Mouse (Mus musculus) monocyte, adult 5-6 weeks (primary cell): Measurements from ENCODE around the gene Ggn. TPM values are rescaled to one million over a fixed set of nuclear protein-coding genes. Genes with fewer than 3 reads are reported as not detected.
"Not testable (repeated sequence)": the region's sequence is repeated elsewhere in the genome, so short reads cannot be mapped to it uniquely, and the experiment has no call there.

ENCODE experiments used
- ATAC-seq: fragments of 153-309, 156-312 bp; replicated peaks from 2 replicates; pipeline ENCODE4 v1.8.0; 2017; ENCODE audit warnings: mild to moderate bottlenecking; ENCODE audit not compliant: low TSS enrichment, insufficient number of reproducible peaks, severe bottlenecking, poor library complexity, low FRiP score
- total RNA-seq: library from RNA; stranded (forward); fragments of 200-1000, 200-491, 200-594 nt; gene quantifications from 3 replicates; pipeline ENCODE4 v1.2.3, GENCODE M21; 2017

The Ggn gene
- 0.32 to 0.39 TPM in 2 of 3 replicates, not detected in the other for total RNA-seq

DNA sequence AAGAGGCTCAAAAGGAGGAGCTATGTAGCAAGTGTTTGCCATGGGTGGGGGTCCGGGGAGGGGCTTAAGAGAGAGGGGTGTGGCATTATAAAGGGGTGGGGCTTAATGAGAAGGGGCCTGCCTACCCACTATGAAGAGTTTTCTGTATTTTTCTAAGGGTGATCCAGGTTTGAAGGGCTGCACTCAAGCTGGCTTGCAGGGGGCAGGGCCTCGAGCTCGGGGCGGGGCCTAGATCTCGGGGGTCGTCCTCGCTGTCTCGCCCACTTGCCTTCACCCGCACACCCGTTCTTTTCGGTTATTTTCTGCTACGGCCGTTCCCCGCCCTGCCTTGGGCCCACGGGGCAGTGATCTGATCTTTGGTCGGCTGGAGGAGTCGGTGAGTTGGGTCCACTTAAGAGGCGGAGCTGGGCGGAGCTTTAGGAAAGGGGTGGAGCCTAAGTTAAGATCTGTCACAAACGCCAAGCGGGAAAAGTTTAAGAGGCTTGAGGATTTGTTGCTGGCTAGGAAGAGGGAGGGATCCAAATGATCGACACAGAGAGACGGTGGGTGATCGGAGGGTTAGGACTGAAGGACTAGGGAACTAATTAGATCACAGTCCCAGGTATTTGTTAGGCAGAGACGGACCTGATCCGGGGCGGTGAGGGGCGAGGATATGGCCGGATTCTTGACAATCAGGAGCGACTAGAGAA, at the start of gene Ggn, which contains the start of gene Spred3:
Ggn (plus strand) TSS at position 145 of the 689 bp plus-strand sequence.
Spred3 (minus strand) TSS at position 346 of the 689 bp plus-strand sequence.
- ATAC-seq: peak; percentile 54

DNA sequence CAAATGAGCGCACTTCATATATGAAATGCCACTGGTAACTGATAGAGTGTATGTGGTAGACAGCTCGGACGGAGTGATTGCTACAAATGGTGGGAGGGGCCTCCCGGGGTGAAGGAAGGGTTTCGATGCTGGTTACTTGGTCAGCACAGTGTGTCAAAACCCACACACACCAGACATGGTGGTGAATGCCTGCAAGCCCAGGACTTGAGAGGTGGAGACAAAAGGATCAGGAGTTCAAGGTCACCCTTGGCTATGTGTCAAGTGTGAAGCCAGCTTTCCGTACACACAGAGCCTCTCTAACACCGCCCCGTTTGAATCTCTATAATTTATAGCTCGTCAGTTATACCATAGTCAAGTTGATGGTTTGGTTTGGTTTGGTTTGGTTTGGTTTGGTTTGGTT, 47.2 kb upstream of the Ggn start:
- no peak for ATAC-seq

GRCm38 (mm10) chr7:29123531-29124358, 46.3 kb upstream of the Ggn start:
- ATAC-seq: no peak

GRCm38 (mm10) chr7:29124970-29125369, 45.0 kb upstream of the Ggn start, which contains the start of gene Ryr1:
Gene Ryr1, minus strand, starts transcription at chr7:29125179.
- peak; percentile 72 for ATAC-seq

- peak; percentile 84 for ATAC-seq
Measured at GRCm38 (mm10) chr7:29126173-29126915, 43.7 kb upstream of the Ggn start.

DNA sequence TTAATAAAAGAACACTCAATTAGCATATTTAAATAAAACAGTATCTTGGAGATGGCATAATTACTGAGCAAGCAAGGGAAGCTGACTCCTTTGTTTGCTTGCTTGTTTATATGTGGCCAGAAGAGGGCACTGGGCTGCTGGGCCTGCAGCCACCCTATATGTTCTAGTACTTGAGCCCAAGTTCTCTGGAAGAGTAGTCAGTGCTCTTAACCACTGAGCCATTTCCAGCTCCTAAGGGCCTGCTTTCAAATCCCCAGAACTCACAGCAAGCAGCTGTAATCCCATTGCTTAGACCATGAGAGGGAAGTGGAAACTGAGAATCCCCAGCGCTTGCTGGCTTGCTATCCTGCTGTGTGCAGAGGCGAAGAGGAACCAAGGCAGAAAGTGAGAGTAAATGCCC, 41.3 kb upstream of the Ggn start:
- no peak for ATAC-seq

GRCm38 (mm10) chr7:29134230-29134629, 35.8 kb upstream of the Ggn start:
- ATAC-seq: no peak

DNA sequence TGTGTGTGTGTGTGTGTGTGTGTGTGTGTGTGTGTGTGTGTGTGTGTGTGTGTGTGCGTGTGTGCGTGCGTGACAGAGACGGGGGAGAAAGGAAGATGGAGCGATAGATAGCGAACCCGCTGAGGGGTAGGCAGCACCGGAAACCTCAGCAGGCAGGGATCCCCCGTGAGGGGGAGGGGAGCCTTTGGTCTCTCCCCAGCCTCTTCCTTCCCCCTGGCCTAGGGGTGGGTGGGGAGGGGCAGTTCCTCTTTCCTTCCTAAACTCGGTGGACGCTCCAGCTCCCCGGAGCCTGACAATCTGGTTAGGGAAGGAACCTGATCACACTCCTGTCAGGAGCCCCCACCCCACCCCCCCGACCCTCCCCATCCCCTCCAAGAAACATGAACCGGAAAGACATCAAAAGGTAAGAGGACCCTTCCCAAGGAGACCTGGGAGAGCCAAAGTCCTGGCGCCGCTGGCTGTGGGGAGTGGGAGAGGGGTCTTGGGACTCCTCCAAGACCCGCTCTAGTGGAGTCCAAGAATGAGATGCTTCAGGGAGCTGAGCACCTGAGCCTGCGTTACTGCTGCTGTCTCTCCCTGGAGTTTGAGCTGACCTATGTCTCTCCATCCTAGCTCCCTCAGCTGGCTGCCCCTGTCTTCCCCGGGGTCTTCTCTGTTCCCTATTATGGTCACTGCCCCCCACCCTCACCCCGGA, 35.2 kb upstream of the Ggn start, which contains the start of gene Rasgrp4:
Rasgrp4 (plus strand) TSS at position 159 of the 694 bp plus-strand sequence.
- ATAC-seq: peak; percentile 79

- no peak for ATAC-seq
Measured at GRCm38 (mm10) chr7:29137429-29137828, 32.6 kb upstream of the Ggn start.

DNA sequence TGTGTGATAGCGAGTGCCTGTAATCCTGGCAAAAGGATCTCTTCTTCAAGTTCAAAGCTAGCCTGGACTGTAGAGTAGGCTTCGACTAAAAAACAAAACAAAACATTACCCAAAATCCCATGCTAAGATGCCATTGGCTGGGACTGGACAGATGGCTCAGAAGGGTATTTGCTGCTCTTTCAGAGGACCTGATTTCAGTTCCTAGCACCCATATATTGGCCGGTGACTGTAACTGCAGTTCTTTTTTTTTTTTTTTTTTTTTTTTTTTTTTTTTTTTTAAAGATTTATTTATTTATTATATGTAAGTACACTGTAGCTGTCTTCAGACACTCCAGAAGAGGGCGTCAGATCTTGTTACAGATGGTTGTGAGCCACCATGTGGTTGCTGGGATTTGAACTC, 30.8 kb upstream of the Ggn start:
- ATAC-seq: not testable (repeated sequence)

- no peak for ATAC-seq
Measured at GRCm38 (mm10) chr7:29141416-29141815, 28.6 kb upstream of the Ggn start.

DNA sequence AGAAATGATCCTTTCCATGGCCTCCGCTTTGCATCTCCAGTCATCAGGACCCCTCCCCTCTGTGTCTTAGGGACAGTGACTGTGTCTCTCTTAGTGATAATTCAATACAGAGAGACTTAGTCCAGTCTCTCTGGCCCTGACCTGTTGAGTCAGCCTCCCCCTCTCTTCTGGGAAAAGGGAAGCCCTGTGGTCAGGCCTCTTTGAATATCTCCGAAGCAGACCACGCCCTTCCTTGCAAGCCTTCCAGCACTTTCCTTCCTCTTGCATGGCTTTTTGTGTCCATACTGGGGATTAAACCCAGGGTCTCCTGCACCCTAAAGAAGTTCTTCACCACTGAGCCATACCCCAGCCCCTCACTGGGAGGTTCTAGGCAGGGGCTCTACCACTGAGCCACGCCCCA, 26.0 kb upstream of the Ggn start:
- peak; percentile 63 for ATAC-seq

DNA sequence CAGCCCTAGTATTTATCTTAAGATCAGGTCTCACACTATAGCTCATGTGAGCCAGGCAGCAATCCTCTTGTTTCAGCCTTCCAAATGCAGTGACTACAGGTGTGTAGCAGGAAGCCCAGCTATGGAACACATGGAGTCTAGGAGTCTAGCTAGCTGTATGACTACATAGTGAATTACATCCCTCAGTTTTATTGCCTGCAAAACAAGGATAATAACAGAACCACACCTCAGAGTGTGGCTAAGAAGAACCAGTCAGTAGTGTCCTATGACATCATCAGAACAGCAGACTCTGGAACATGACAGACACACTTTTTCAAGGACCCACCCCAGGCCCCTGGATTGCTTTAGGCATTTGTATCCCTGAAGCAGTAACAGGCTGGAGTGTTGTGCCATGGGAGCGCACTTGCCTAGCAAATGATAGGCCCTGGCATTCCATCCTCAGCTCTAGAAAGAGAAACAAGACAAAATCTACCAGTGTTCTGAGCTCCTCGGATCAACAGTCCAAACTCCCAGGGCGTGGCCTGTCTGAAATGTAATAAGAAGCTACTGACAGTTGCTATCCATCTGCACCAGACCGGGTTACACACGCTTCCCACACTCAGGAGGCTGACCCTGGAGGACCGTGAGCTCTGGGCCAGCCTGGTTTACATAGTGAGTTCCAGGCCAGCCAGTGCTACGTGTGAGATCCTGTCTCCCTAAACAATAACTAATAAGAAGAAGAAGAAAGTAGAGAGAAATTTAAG, 23.2 kb upstream of the Ggn start:
- no peak for ATAC-seq

DNA sequence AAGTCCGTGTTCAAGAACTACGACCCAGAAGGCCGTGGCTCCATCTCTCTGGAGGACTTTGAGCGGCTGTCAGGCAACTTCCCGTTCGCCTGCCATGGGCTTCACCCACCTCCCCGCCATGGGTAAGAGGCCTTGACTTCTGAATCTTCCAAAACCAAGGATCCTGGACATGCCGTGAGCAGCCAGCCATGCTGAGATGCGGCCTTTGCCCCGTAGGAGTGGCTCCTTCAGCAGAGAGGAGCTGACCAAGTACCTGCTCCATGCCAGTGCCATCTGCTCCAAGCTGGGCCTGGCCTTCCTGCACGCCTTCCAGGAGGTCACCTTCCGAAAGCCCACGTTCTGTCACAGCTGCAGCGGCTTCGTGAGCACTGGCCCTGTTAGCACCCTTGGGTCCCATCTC, 21.2 kb upstream of the Ggn start:
- ATAC-seq: no peak

GRCm38 (mm10) chr7:29151486-29151885, 18.5 kb upstream of the Ggn start:
- ATAC-seq: no peak

GRCm38 (mm10) chr7:29154018-29154720, 15.8 kb upstream of the Ggn start:
- ATAC-seq: no peak

GRCm38 (mm10) chr7:29155196-29155837, 14.7 kb upstream of the Ggn start:
- ATAC-seq: peak; percentile 59
